Mouse (Mus musculus) erythroblast, embryonic 14.5 days (primary cell): ENCODE measurements around the gene Uqcrq. TPM values are rescaled to one million over a fixed set of nuclear protein-coding genes. Genes with fewer than 3 reads are reported as not detected.

Experiments
- H3K27me3 ChIP-seq: 2 replicates; pipeline ENCODE4 v1.6.1; 2012; ENCODE audit warnings: inconsistent platforms; ENCODE audit not compliant: control insufficient read depth
- H3K36me3 ChIP-seq: 2 replicates; pipeline ENCODE4 v1.6.1; 2012; ENCODE audit warnings: mild to moderate bottlenecking, inconsistent platforms; ENCODE audit not compliant: control insufficient read depth
- H3K4me1 ChIP-seq: 2 replicates; pipeline ENCODE4 v1.6.1; 2012; ENCODE audit warnings: inconsistent platforms; ENCODE audit not compliant: control insufficient read depth
- H3K4me3 ChIP-seq: replicated peaks from 2 replicates; pipeline ENCODE3; 2012; ENCODE audit warnings: moderate library complexity, mild to moderate bottlenecking, inconsistent platforms
- H3K9me3 ChIP-seq: 2 replicates; pipeline ENCODE4 v1.6.1; 2012; ENCODE audit warnings: low read length, inconsistent platforms, mixed read lengths; ENCODE audit not compliant: control insufficient read depth
- GATA1 ChIP-seq: IDR thresholded peaks from 2 replicates; pipeline ENCODE4 v1.6.1; 2012; ENCODE audit warnings: low read length, inconsistent platforms, mixed read lengths
- TAL1 ChIP-seq: IDR thresholded peaks from 3 replicates; pipeline ENCODE4 v1.6.1; 2012; ENCODE audit warnings: low read length, inconsistent platforms, mixed read lengths
- polyA plus RNA-seq: library from polyadenylated mRNA; stranded (reverse); fragments of >175 nt; gene quantifications from 2 replicates; pipeline ENCODE4 v1.2.3, GENCODE M21; 2012

Uqcrq gene
- polyA plus RNA-seq, 1 experiment: 27.5 TPM

- Histone ChIP-seq H3K36me3 (peaks cover 19% of the 10 kb centered on the region), H3K9me3 (no peaks in the 10 kb centered on the region), H3K4me3 (no peak overlapping the region), H3K27me3 (no peaks in the 10 kb centered on the region), H3K4me1 (peaks cover 8% of the 10 kb centered on the region)
- no peak for TF ChIP-seq TAL1
- TF ChIP-seq GATA1: no peak
Measured at GRCm38 (mm10) chr11:53383758-53384428, 46.7 kb downstream of the Uqcrq start.

- Histone ChIP-seq H3K27me3 (no peaks in the 10 kb centered on the region), H3K36me3 (peaks cover 38% of the 10 kb centered on the region), H3K9me3 (no peaks in the 10 kb centered on the region), H3K4me3 (no peak overlapping the region), H3K4me1 (peaks cover 9% of the 10 kb centered on the region)
- no peak for TF ChIP-seq GATA1
- TF ChIP-seq TAL1: no peak
Measured at GRCm38 (mm10) chr11:53378918-53379317, 51.7 kb downstream of the Uqcrq start.

Other genes with a start within 250 kb of the Uqcrq start
- gene Hspa4, start 130.4 kb downstream of the Uqcrq start, polyA plus RNA-seq: 0.89 and 0.97 TPM in 2 replicates
- gene Zcchc10, start 106.2 kb downstream of the Uqcrq start, polyA plus RNA-seq: 0.04 and 0.09 TPM in 2 replicates
- 0.03 and 0.13 TPM in 2 replicates for gene Aff4, start 80.0 kb downstream of the Uqcrq start, polyA plus RNA-seq
- gene Leap2, start 7.7 kb downstream of the Uqcrq start, polyA plus RNA-seq: not detected in 2 replicates
- not detected in 2 replicates for gene Gdf9, start 192 bp upstream of the Uqcrq start, polyA plus RNA-seq
- gene Gm10447, start 26.3 kb upstream of the Uqcrq start, polyA plus RNA-seq: not detected in 2 replicates
- not detected in 2 replicates for gene Shroom1, start 26.4 kb upstream of the Uqcrq start, polyA plus RNA-seq
- not detected in 2 replicates for gene Gm9837, start 39.6 kb upstream of the Uqcrq start, polyA plus RNA-seq
- gene Gm9945, start 49.3 kb upstream of the Uqcrq start, polyA plus RNA-seq: not detected in 2 replicates
- gene Sowaha, start 49.4 kb upstream of the Uqcrq start, polyA plus RNA-seq: 9.4 and 11.2 TPM in 2 replicates
- gene Sept8, start 88.4 kb upstream of the Uqcrq start, polyA plus RNA-seq: 7.5 and 7.8 TPM in 2 replicates
- gene Kif3a, start 136.5 kb upstream of the Uqcrq start, polyA plus RNA-seq: 0.31 and 0.37 TPM in 2 replicates
- gene Il4, start 187.8 kb upstream of the Uqcrq start, polyA plus RNA-seq: not detected in 2 replicates
- gene Il13, start 203.9 kb upstream of the Uqcrq start, polyA plus RNA-seq: 0.07 TPM in 1 of 2 replicates, not detected in the other